Mouse (Mus musculus): Measurements from ENCODE around the gene Ogg1. TPM values are rescaled to one million over a fixed set of nuclear protein-coding genes. Genes with fewer than 3 reads are reported as not detected.
A peak's percentile ranks its signal among the peaks of the same experiment; 100 is the strongest.

Ogg1 gene
- 14.0 TPM in 2 replicates for polyA plus RNA-seq (2015; fragmentation: Nextera tagmentation; extraction: Ambion mirVana)

DNA sequence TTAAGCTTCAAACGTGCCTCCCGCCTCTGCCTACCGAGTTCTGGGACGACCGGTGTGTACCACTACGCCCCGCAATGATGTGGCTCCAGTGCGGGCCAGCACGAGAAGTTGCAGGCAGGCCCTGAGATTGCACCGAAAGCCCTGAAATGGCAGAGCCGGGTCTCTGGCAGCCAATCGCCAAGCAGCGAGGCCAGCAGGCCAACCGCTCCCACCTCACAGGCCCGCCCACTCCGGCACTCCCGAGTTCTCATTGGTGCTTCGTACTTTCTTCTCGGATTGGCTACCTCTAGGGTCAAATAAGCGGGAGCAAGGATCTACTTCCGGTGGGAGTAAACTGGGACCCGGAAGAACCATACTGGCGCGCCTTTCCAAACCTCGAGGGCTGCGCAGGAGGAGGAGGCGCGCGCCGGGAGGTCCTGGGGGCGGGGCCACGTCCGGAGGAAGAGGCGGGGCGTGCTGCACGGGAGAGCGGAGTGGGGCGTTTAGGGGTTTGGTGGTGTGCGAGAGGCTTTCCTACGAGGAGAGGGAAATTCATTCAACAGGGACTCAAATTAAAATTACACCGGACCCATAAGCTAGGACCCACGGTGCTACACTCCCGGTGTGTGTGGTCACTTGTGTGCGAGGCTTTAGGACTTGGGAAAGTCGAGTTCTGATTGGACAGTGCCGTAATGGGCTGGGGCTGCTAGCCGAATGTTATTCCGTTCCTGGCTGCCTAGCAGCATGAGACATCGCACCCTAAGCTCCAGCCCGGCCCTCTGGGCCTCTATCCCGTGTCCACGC is at the start of gene Ogg1:
Ogg1 (plus strand) TSS at position 440 of the 783 bp plus-strand sequence.
- DNase-seq (ENCODE audit: low spot score) (peak; percentile 100), ATAC-seq (replicated peaks; ENCODE audit: low FRiP score, low read depth) (peak; percentile 97)
- Histone ChIP-seq H3K9me3 (replicated peaks; ENCODE audit: low read length) (no peaks in the 10 kb centered on the region), H3K27ac (peak within 1 kb of the TSS; percentile 95), H3K4me1 (replicated peaks; ENCODE audit: insufficient read depth, low read length) (no peaks in the 10 kb centered on the region), H3K4me3 (replicated peaks; ENCODE audit: low read depth, low read length) (peak within 1 kb of the TSS; percentile 49), H3K27me3 (ENCODE audit: insufficient read depth, low read length) (no peaks in the 10 kb centered on the region), H3K9ac (ENCODE audit: low read depth, low read length) (peak within 1 kb of the TSS; percentile 80), H3K4me2 (ENCODE audit: low read length) (peak within 1 kb of the TSS; percentile 83), H3K36me3 (ENCODE audit: insufficient read depth, low read length) (peaks cover 36% of the 10 kb centered on the region)
- no peak for TF ChIP-seq CTCF (IDR thresholded peaks at IDR 0.05; ENCODE audit: low read depth)
- WGBS, result under 1% methylated on average over 52 of the region's 52 CpGs

DNA sequence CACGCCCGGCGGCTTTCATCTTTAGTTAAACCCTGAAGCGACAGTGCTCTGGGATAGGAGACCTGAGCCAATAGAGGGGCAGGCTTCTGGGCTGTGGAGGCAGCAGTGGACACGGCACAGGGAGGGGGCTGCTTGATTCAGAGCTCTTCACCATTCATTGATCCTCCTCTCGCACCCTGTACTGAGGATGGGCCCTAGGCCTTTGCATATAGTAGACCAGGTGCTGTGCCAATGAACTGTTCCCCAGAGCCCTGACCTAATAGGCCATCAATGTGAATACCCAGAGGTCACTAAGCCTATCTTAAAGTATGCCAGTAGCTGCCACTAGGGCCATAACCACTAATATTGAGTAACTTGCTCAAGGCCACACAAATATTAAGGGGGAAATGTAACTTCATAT is 45.1 kb upstream of the Ogg1 start:
- H3K27ac ChIP-seq, result no peak overlapping the region
- no peak overlapping the region for H3K9ac ChIP-seq (ENCODE audit: low read depth, low read length)
- DNase-seq (ENCODE audit: low spot score) (no peak), ATAC-seq (replicated peaks; ENCODE audit: low FRiP score, low read depth) (peak; percentile 18)
- H3K4me3 ChIP-seq (replicated peaks; ENCODE audit: low read depth, low read length), result no peak overlapping the region
- H3K4me2 ChIP-seq (ENCODE audit: low read length), result no peak overlapping the region
- peaks cover 19% of the 10 kb centered on the region; the same call in 1 of the 2 replicates for H3K27me3 ChIP-seq (ENCODE audit: insufficient read depth, low read length)
- no peaks in the 10 kb centered on the region for H3K4me1 ChIP-seq (replicated peaks; ENCODE audit: insufficient read depth, low read length)
- no peak for TF ChIP-seq CTCF (IDR thresholded peaks at IDR 0.05; ENCODE audit: low read depth)
- H3K9me3 ChIP-seq (replicated peaks; ENCODE audit: low read length), result no peaks in the 10 kb centered on the region
- peaks cover 9% of the 10 kb centered on the region; the same call in 1 of the 2 replicates for H3K36me3 ChIP-seq (ENCODE audit: insufficient read depth, low read length)
- WGBS, result 67% methylated on average over 6 of the region's 6 CpGs

DNA sequence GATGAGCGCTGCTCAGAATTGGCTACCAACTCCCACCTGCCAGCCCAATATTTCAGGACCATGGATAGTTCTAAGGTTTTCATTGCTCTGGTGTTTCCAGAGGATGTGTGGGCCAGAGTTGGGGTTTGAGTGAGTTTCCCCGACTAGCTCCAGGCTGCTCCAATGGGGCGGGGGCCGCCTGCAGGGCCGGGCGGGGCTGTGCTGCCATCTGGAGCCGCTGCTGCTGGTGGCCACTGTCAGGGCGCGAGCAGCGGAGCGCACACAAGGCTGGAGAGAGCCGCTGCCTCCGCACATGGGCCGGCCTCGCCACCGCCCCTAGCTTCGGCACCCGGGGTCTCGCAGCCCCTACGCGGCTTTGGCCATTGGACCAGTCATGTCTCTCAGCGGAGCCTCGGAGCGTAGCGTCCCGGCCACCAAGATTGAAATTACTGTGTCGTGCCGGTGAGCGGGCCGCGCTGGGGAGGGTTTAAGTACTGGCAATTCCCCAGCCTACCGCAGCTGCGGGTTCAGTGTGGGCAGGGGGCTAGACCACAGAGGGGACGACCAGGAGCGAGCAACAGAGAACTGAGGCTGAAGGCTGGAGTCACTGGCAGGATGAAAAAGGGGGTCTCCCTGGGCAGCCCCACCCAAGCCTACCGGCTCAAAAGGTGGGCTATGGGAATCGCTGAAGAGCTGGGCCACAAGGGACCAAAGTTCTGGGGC is 44.5 kb upstream of the Ogg1 start, which contains the start of gene Cpne9:
Cpne9 (plus strand) TSS at position 207 of the 702 bp plus-strand sequence.
- H3K4me3 ChIP-seq (replicated peaks; ENCODE audit: low read depth, low read length), result no peak within 1 kb of the TSS
- TF ChIP-seq CTCF (IDR thresholded peaks at IDR 0.05; ENCODE audit: low read depth), result peak; percentile 32
- peaks cover 19% of the 10 kb centered on the region; the same call in 1 of the 2 replicates for H3K27me3 ChIP-seq (ENCODE audit: insufficient read depth, low read length)
- H3K4me2 ChIP-seq (ENCODE audit: low read length), result peak within 1 kb of the TSS; percentile 39
- ATAC-seq (replicated peaks; ENCODE audit: low FRiP score, low read depth) (peak; percentile 65), DNase-seq (ENCODE audit: low spot score) (peak; percentile 75)
- no peaks in the 10 kb centered on the region for H3K9me3 ChIP-seq (replicated peaks; ENCODE audit: low read length)
- H3K9ac ChIP-seq (ENCODE audit: low read depth, low read length), result no peak within 1 kb of the TSS
- 0 out of 2 replicates have a peak, but pooled peaks cover 7% of the 10 kb centered on the region for H3K36me3 ChIP-seq (ENCODE audit: insufficient read depth, low read length)
- no peak within 1 kb of the TSS for H3K27ac ChIP-seq
- no peaks in the 10 kb centered on the region for H3K4me1 ChIP-seq (replicated peaks; ENCODE audit: insufficient read depth, low read length)
- WGBS, result 2% methylated on average over 37 of the region's 37 CpGs

DNA sequence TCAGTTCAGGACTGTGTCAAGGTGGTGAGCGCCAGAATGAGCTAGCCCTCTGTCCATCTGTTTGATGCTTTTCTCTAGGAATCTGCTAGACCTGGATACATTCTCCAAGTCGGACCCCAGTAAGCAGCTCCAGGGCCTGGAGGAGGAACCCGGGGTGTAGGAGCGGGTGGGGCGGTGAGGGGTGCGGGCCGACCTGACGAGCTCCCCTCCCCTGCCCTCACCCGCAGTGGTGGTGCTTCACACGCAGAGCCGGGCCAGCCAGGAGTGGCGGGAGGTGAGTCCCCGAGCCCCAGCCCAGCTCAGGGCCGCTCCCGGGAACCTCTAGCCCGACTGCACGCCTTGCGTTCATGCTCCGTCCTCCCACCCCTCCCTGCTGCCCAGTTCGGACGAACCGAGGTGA is 43.8 kb upstream of the Ogg1 start:
- no peak for TF ChIP-seq CTCF (IDR thresholded peaks at IDR 0.05; ENCODE audit: low read depth)
- Histone ChIP-seq H3K27me3 (ENCODE audit: insufficient read depth, low read length) (peaks cover 19% of the 10 kb centered on the region; the same call in 1 of the 2 replicates), H3K27ac (no peak overlapping the region), H3K9me3 (replicated peaks; ENCODE audit: low read length) (no peaks in the 10 kb centered on the region), H3K4me3 (replicated peaks; ENCODE audit: low read depth, low read length) (no peak overlapping the region), H3K4me1 (replicated peaks; ENCODE audit: insufficient read depth, low read length) (no peaks in the 10 kb centered on the region), H3K36me3 (ENCODE audit: insufficient read depth, low read length) (0 out of 2 replicates have a peak, but pooled peaks cover 2% of the 10 kb centered on the region), H3K4me2 (ENCODE audit: low read length) (peak overlapping the region; percentile 39), H3K9ac (ENCODE audit: low read depth, low read length) (no peak overlapping the region)
- DNase-seq (ENCODE audit: low spot score), result no peak
- peak; percentile 22; the same call in 1 of the 2 replicates for ATAC-seq (replicated peaks; ENCODE audit: low FRiP score, low read depth)
- 1% methylated on average over 22 of the region's 22 CpGs for WGBS

DNA sequence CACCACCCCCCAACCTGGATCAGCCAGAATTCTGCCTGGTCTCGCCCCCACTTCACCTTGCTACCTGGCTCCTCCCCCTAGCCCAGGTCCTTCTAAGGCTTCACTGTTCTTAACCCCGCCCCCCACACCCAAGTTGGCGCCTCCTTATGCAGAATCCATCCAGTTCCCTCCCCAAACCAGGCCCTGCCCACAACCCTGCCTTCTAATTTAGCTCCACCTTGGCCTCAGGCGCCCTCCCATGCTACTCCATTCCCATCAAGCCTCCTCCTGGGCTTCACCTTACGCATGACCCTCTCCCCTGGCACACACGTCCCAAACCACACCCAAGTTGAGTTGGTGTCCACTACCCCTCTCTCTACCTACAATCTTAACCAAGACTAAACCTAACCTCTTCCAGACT is 43.3 kb upstream of the Ogg1 start:
- H3K27ac ChIP-seq, result no peak overlapping the region
- DNase-seq (ENCODE audit: low spot score) (no peak), ATAC-seq (replicated peaks; ENCODE audit: low FRiP score, low read depth) (no peak)
- peak overlapping the region; percentile 27; the same call in 1 of the 2 replicates for H3K4me2 ChIP-seq (ENCODE audit: low read length)
- no peaks in the 10 kb centered on the region for H3K4me1 ChIP-seq (replicated peaks; ENCODE audit: insufficient read depth, low read length)
- 0 out of 2 replicates have a peak, but pooled peaks cover 2% of the 10 kb centered on the region for H3K36me3 ChIP-seq (ENCODE audit: insufficient read depth, low read length)
- peaks cover 19% of the 10 kb centered on the region; the same call in 1 of the 2 replicates for H3K27me3 ChIP-seq (ENCODE audit: insufficient read depth, low read length)
- no peak for TF ChIP-seq CTCF (IDR thresholded peaks at IDR 0.05; ENCODE audit: low read depth)
- 11% methylated on average over 6 of the region's 6 CpGs for WGBS
- no peak overlapping the region for H3K9ac ChIP-seq (ENCODE audit: low read depth, low read length)
- H3K9me3 ChIP-seq (replicated peaks; ENCODE audit: low read length), result no peaks in the 10 kb centered on the region
- H3K4me3 ChIP-seq (replicated peaks; ENCODE audit: low read depth, low read length), result no peak overlapping the region

DNA sequence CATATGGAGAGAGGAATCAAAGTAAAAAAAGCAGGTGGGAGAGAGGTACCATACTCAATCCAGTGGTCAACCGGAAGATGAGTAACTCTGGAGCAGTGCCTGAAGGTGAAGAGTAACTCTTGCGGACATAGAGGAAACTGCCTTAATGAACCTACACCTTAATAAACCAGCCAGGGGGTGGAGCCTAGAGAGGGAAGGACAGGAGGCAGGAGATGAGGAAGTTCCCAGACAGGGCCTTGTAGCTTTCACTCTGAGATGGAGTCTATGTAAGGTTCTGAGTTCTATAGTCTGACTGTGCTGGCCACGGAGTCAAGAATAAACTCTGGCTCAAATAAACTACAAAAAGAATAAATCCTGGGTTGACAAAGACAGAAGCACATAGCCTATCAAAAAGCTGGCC is 41.8 kb upstream of the Ogg1 start:
- no peak overlapping the region for H3K4me3 ChIP-seq (replicated peaks; ENCODE audit: low read depth, low read length)
- DNase-seq (ENCODE audit: low spot score) (no peak), ATAC-seq (replicated peaks; ENCODE audit: low FRiP score, low read depth) (no peak)
- no peaks in the 10 kb centered on the region for H3K9me3 ChIP-seq (replicated peaks; ENCODE audit: low read length)
- H3K4me2 ChIP-seq (ENCODE audit: low read length), result no peak overlapping the region
- TF ChIP-seq CTCF (IDR thresholded peaks at IDR 0.05; ENCODE audit: low read depth), result no peak
- no peak overlapping the region for H3K9ac ChIP-seq (ENCODE audit: low read depth, low read length)
- 0 out of 2 replicates have a peak, but pooled peaks cover 2% of the 10 kb centered on the region for H3K36me3 ChIP-seq (ENCODE audit: insufficient read depth, low read length)
- peaks cover 19% of the 10 kb centered on the region; the same call in 1 of the 2 replicates for H3K27me3 ChIP-seq (ENCODE audit: insufficient read depth, low read length)
- 68% methylated on average over 3 of the region's 3 CpGs for WGBS
- no peak overlapping the region for H3K27ac ChIP-seq
- H3K4me1 ChIP-seq (replicated peaks; ENCODE audit: insufficient read depth, low read length), result no peaks in the 10 kb centered on the region

All from kidney, postnatal 0 days (tissue).